Mouse (Mus musculus): ENCODE measurements around the gene Pdzd2. TPM values are rescaled to one million over a fixed set of nuclear protein-coding genes. Genes with fewer than 3 reads are reported as not detected.
A peak's percentile ranks its signal among the peaks of the same experiment; 100 is the strongest.

Gene Pdzd2
- polyA plus RNA-seq, 1 experiment from 2014 or later, result 114 TPM

- DNase-seq (ENCODE audit: low spot score) (peak; percentile 95), ATAC-seq (peak; percentile 89)
- Histone ChIP-seq H3K36me3 (ENCODE audit: insufficient read depth, low read length) (no peaks in the 10 kb centered on the region), H3K4me1 (ENCODE audit: insufficient read depth, low read depth, low read length) (peaks cover 10% of the 10 kb centered on the region), H3K27ac (ENCODE audit: low read length) (peak overlapping the region; percentile 27), H3K4me3 (ENCODE audit: low read depth, low read length) (peak overlapping the region; percentile 33), H3K9ac (replicated peaks; ENCODE audit: low read depth) (no peak overlapping the region), H3K4me2 (replicated peaks; ENCODE audit: low read depth, low read length) (peak overlapping the region; percentile 60), H3K9me3 (ENCODE audit: low read length) (no peaks in the 10 kb centered on the region), H3K27me3 (replicated peaks; ENCODE audit: insufficient read depth, low read length) (no peaks in the 10 kb centered on the region)
- TF ChIP-seq EP300 (IDR thresholded peaks at IDR 0.05) (no peak), CTCF (IDR thresholded peaks at IDR 0.05) (peak; percentile 86)
- WGBS, result 6% methylated on average over 19 of the region's 19 CpGs
These were observed 363.9 kb downstream of the Pdzd2 start for GRCm38 (mm10) chr15:12375641-12376311.

GRCm38 (mm10) chr15:12374916-12375315, 364.8 kb downstream of the Pdzd2 start:
- DNase-seq (ENCODE audit: low spot score) (no peak), ATAC-seq (no peak)
- H3K27ac ChIP-seq (ENCODE audit: low read length), result no peak overlapping the region
- H3K4me1 ChIP-seq (ENCODE audit: insufficient read depth, low read depth, low read length), result peaks cover 10% of the 10 kb centered on the region
- peak overlapping the region; percentile 60 for H3K4me2 ChIP-seq (replicated peaks; ENCODE audit: low read depth, low read length)
- H3K36me3 ChIP-seq (ENCODE audit: insufficient read depth, low read length), result no peaks in the 10 kb centered on the region
- WGBS, result 64% methylated on average over 18 of the region's 18 CpGs
- no peaks in the 10 kb centered on the region for H3K9me3 ChIP-seq (ENCODE audit: low read length)
- 0 out of 2 replicates have a peak, but pooled peaks have one; percentile 7 for TF ChIP-seq CTCF (IDR thresholded peaks at IDR 0.05)
- TF ChIP-seq EP300 (IDR thresholded peaks at IDR 0.05), result no peak
- peak overlapping the region; percentile 12; the same call in 1 of the 2 replicates for H3K4me3 ChIP-seq (ENCODE audit: low read depth, low read length)
- no peaks in the 10 kb centered on the region for H3K27me3 ChIP-seq (replicated peaks; ENCODE audit: insufficient read depth, low read length)
- no peak overlapping the region for H3K9ac ChIP-seq (replicated peaks; ENCODE audit: low read depth)

DNA sequence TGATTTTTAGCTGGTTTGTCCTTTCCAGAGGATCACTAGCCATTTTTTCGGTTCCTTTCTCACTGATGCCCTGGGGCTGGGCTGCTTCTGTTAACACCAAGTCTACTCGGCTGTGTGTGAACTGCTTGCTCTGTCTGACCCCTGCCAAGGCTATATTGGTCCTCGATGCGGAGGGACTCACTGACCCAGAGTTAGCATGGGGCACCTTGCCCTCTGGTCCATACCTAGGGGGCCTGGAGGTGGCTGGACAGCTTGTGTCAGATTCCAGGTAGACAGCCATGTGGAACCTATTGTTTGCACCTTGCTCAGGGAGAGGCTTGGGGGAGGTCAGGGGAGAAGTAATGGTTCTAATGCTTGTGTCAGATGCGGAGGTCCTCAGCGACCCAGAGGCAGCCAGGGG, 365.8 kb downstream of the Pdzd2 start:
- no peak overlapping the region for H3K9ac ChIP-seq (replicated peaks; ENCODE audit: low read depth)
- no peak overlapping the region for H3K27ac ChIP-seq (ENCODE audit: low read length)
- ATAC-seq, result no peak
- TF ChIP-seq EP300 (IDR thresholded peaks at IDR 0.05) (no peak), CTCF (IDR thresholded peaks at IDR 0.05) (no peak)
- 80% methylated on average over 6 of the region's 6 CpGs for WGBS
- no peaks in the 10 kb centered on the region for H3K27me3 ChIP-seq (replicated peaks; ENCODE audit: insufficient read depth, low read length)
- no peaks in the 10 kb centered on the region for H3K9me3 ChIP-seq (ENCODE audit: low read length)
- H3K4me2 ChIP-seq (replicated peaks; ENCODE audit: low read depth, low read length), result no peak overlapping the region
- H3K36me3 ChIP-seq (ENCODE audit: insufficient read depth, low read length), result no peaks in the 10 kb centered on the region
- no peak for DNase-seq (ENCODE audit: low spot score)
- no peak overlapping the region for H3K4me3 ChIP-seq (ENCODE audit: low read depth, low read length)
- peaks cover 10% of the 10 kb centered on the region for H3K4me1 ChIP-seq (ENCODE audit: insufficient read depth, low read depth, low read length)

DNA sequence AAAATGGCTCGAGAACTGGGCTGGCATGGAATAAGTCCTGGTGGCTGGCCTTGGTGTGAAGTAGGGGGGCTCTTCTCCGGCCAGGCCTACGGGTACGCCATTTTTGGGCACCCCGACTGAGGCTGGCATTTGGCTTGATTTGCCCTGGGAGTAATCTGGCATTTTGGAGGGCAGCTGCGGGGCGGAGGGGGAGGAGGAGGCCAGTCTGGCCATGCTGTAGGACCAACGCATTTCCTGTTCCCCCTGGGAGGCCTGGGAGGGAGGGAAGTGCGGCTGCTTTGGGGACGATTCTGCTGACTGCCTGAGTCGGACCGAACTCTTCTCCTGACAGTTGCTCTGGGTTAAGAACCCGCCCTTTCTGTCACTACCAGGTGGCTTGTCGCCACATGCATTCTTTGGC, 366.2 kb downstream of the Pdzd2 start:
- TF ChIP-seq EP300 (IDR thresholded peaks at IDR 0.05) (no peak), CTCF (IDR thresholded peaks at IDR 0.05) (no peak)
- Histone ChIP-seq H3K4me2 (replicated peaks; ENCODE audit: low read depth, low read length) (no peak overlapping the region), H3K9me3 (ENCODE audit: low read length) (no peaks in the 10 kb centered on the region), H3K36me3 (ENCODE audit: insufficient read depth, low read length) (no peaks in the 10 kb centered on the region), H3K27ac (ENCODE audit: low read length) (no peak overlapping the region), H3K9ac (replicated peaks; ENCODE audit: low read depth) (no peak overlapping the region), H3K4me3 (ENCODE audit: low read depth, low read length) (no peak overlapping the region), H3K4me1 (ENCODE audit: insufficient read depth, low read depth, low read length) (peaks cover 10% of the 10 kb centered on the region), H3K27me3 (replicated peaks; ENCODE audit: insufficient read depth, low read length) (no peaks in the 10 kb centered on the region)
- no peak for ATAC-seq
- DNase-seq (ENCODE audit: low spot score), result no peak
- 76% methylated on average over 14 of the region's 14 CpGs for WGBS

GRCm38 (mm10) chr15:12371183-12371582, 368.5 kb downstream of the Pdzd2 start:
- Histone ChIP-seq H3K4me2 (replicated peaks; ENCODE audit: low read depth, low read length) (no peak overlapping the region), H3K4me1 (ENCODE audit: insufficient read depth, low read depth, low read length) (peaks cover 18% of the 10 kb centered on the region), H3K9ac (replicated peaks; ENCODE audit: low read depth) (no peak overlapping the region), H3K9me3 (ENCODE audit: low read length) (no peaks in the 10 kb centered on the region), H3K4me3 (ENCODE audit: low read depth, low read length) (no peak overlapping the region), H3K27ac (ENCODE audit: low read length) (no peak overlapping the region), H3K36me3 (ENCODE audit: insufficient read depth, low read length) (no peaks in the 10 kb centered on the region), H3K27me3 (replicated peaks; ENCODE audit: insufficient read depth, low read length) (no peaks in the 10 kb centered on the region)
- WGBS, result 7% methylated on average over 8 of the region's 8 CpGs
- TF ChIP-seq EP300 (IDR thresholded peaks at IDR 0.05) (no peak), CTCF (IDR thresholded peaks at IDR 0.05) (peak; percentile 95)
- ATAC-seq (peak; percentile 40), DNase-seq (ENCODE audit: low spot score) (peak; percentile 91)

DNA sequence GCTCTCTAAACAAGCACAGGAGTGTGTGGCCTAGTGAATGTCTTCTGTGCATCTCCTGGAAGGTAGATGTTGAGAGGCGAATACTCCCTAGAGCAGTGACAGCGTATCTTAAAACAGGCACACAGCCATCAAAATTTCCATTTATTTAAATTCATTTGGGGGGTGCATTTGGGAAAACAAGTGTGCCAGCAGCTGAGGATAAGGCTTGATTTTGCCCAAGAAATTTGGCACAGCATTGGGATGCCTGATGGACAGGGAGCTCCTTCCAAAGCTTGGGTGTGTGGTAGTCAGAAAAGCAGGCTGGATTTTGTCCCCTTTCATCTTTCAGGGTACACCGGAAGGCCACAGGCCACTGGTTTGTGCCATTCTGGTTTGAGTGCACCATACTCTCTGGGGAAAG, 369.6 kb downstream of the Pdzd2 start:
- H3K4me3 ChIP-seq (ENCODE audit: low read depth, low read length), result no peak overlapping the region
- WGBS, result 97% methylated on average over 3 of the region's 3 CpGs
- no peak for ATAC-seq

More for the DNA sequence above, 369.6 kb downstream of the Pdzd2 start:
- Histone ChIP-seq H3K27ac (ENCODE audit: low read length) (no peak overlapping the region), H3K27me3 (replicated peaks; ENCODE audit: insufficient read depth, low read length) (no peaks in the 10 kb centered on the region), H3K9ac (replicated peaks; ENCODE audit: low read depth) (no peak overlapping the region), H3K4me2 (replicated peaks; ENCODE audit: low read depth, low read length) (no peak overlapping the region), H3K9me3 (ENCODE audit: low read length) (no peaks in the 10 kb centered on the region), H3K4me1 (ENCODE audit: insufficient read depth, low read depth, low read length) (peaks cover 10% of the 10 kb centered on the region; the same call in 1 of the 2 replicates), H3K36me3 (ENCODE audit: insufficient read depth, low read length) (no peaks in the 10 kb centered on the region)
- DNase-seq (ENCODE audit: low spot score), result no peak
- no peak for TF ChIP-seq CTCF (IDR thresholded peaks at IDR 0.05)
- TF ChIP-seq EP300 (IDR thresholded peaks at IDR 0.05), result no peak
